Mouse (Mus musculus) mesoderm, embryonic 11.5 days (tissue): Measurements from ENCODE around the gene Whamm.
A peak's percentile ranks its signal among the peaks of the same experiment; 100 is the strongest.

Experiments
- DNase-seq: peaks from one replicate; pipeline ENCODE4 v3.0.0-alpha.2; 2012; ENCODE audit warnings: low read depth, low spot score

Gene Whamm

DNA sequence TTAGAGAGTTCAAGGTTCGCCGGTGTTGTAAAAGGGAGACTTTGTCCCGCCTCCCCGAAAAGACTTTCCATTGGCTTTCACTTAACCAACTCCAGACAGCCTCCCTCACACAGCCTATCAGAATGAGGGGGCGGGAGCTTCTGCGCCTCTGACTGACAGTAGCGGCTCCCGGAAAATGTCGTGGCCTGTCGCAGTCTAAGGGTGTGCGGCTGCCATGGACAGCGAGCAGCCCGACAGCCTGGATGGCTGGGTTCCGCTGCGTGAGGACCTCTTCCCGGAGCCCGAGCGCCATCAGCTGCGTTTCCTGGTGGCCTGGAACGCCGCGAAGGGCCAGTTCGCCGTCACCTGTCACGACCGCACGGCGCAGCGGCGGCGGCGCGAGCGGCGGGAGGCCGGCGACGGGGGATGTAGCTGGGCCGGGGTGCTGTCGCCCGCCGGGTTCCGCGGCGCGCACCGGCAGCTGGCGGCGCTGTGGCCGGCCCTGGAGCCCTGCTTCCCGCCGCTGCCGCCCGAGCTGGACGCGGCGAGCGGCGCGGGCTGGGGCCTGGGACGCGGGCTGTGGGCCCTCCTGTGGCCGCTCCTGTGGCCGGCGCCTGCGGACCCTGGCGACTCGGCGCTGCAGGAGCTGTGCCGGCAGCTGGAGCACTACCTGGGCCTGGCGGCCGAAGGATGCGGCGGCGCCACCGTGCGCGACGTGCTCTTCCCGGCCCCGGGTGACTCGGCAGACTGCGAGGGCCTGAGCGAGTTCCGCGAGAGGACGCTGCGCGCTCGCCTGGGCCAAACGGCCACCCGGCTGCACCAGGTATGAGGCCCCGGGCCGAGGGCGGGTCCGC, at the start of gene Whamm:
Gene Whamm (plus strand): TSS at position 159 of the 833 bp plus-strand sequence.
- peak; percentile 93 for DNase-seq

DNA sequence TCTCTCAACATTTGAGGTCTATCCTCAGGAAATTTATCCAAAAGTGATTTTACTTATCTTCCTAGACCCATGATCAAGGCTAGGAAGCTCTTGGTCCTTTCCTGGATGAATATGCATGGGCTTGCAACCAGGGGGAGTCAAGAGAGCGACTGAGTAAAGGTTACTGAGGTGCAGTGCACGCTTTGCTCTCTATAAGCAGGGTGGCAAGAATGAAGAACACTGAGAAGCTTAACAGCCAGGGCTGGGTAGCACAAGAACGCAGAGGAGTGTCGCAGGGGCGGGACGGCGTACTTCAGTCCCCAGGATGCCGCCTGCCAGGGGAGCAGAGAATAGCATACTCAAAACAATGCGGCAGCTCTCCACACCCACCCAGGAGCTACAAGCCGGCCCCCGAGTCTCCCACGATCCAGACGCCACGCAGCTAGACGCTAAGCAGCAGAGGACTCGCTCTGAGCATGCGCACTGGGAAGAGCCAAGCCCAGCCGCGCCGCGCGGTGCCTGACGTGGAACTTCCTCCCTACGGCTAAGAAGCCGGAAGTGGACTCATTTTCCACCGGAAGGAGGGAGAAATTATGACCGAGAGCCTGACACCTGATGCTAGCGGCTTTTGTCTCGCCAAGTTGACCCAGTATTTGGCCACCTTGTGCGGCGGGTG, 47.9 kb upstream of the Whamm start:
- peak; percentile 94 for DNase-seq

DNA sequence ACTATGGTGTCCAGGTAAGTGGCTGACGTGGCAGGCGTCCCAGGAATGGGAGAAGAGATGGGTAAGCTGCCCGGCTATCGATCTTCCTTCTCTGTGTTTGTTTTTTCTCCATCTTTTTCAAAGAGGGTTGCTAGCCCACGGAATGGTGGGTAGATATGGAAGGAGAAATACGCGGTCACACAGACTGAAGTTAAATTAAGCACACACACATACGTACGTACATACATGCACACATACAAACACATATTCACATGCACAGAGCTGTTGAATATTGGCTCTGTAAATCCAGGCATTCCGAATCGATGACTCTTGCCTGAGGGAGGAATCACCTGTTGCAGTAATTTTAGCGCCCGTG, 47.4 kb upstream of the Whamm start:
- no peak for DNase-seq

DNA sequence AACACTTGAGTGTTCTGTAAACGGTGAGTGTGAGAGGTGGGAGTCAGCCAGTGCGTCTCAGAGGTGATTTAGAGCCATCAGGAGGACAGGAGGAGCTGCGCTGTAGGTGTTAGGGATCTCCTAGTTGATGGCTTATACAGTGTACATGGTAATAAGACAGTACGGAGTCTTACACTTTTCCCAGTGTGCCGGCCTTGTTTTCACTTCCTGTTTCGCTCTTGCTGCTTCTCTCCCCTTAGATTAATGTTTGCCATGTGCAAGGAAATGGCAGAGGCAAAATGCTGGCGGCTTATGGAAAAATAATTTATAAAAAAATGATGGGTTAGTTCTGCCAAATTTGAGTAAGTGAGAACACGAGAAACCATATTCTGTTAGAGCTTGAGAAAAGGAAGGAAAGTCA, 42.1 kb upstream of the Whamm start:
- DNase-seq = no peak

DNA sequence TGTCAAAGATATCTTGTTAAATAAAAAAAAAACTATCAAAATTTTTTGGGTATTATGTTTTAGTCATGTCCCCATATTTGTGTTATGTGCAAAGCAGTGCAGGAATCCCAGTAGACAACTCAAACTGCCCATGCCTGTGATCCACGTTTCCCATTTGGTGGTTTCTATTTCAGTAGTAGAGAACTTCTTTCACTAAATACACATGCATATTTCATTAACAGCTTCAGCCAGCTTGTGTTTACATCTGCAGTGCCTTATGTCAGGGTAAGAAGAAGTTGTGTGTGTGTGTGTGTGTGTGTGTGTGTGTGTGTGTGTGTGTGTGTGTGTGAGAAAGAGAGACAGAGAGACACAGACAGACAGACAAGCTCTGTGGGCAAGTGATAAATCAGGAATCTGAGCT, 39.6 kb upstream of the Whamm start:
- DNase-seq = no peak

DNA sequence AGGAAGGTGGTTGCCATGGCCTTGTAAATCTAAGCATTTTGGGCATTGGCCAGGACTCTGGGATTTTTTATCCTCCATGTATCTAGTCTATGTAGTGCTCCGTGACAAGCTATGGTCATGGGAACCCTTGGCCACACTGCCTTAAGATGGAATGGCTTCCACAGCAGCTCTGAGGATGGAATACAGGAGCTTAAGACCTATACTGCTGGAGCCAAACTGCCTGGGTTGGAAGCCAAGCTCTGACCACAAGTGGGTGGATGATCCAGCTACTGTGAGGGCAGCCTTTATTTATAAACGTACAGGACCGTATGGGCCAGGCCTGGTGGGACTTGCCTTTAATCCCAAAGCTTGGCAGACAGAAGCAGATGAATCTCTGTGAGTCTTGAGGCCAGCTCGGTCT, 34.6 kb upstream of the Whamm start:
- no peak for DNase-seq

DNA sequence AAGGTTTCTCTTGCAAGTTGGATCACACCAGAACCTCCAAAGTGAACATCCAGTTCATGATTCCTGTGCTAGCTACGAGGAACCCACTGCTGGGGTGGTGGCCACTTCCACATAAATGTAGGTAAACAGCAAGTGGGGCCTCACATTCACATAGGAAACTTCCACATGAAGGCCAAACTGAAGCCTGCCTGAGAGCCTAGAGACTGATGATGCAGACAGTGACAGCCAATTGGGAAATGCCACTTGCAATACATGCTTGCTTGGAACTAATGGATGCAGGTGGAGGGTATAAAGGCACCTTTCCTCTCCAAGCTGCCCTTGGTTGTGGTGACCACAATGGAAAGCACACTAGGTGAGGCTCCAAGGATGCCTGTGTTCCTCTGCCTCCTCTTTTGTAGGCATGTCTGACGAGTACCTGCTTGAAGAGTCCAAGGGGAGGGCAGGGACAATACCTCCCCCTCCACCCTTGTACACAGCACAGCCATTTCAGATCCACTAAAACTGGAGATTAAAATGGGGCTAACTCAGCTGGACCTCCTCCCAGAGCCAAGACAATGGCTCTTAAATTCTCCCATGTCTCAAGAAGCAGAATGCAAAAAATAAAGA, 32.9 kb upstream of the Whamm start:
- DNase-seq = peak; percentile 27

DNA sequence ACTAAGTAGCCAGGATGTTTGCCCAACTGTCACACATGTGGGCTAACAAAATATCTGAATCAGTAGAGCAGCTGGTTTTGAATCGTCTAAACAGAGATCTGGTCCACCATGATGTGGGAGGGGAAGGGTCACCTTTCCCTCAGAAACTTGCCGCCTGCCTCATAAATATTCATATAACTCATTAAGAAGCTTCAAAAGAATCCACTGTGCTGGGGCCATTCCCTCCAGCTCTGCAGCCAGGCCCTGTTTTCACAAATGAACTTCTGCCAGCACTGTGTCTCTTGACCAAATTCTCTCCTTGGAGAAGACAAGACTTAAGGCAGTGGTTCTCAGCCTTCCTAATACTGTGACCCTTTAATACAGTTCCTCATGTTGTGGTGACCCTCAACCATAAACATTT, 31.5 kb upstream of the Whamm start:
- no peak for DNase-seq

DNA sequence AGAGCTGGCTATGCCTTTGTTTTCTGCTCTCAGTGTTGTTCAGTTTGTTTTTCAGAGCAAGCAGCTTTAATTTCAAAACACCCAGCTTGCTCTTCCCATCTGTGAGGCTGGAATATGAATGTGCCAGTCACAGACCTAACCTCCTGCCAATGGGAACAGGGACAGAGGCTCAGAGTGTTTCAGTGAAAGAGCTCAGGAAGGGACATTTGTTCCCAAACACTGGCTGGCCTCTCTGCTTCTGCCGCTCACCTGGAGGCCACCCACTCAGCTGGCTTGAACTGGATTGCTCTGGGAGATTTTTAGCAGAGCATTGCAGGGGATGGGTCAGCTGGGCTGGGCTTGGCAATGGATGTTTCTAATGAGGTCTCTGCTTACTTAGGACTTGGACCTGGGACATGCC, 30.1 kb upstream of the Whamm start:
- no peak for DNase-seq

DNA sequence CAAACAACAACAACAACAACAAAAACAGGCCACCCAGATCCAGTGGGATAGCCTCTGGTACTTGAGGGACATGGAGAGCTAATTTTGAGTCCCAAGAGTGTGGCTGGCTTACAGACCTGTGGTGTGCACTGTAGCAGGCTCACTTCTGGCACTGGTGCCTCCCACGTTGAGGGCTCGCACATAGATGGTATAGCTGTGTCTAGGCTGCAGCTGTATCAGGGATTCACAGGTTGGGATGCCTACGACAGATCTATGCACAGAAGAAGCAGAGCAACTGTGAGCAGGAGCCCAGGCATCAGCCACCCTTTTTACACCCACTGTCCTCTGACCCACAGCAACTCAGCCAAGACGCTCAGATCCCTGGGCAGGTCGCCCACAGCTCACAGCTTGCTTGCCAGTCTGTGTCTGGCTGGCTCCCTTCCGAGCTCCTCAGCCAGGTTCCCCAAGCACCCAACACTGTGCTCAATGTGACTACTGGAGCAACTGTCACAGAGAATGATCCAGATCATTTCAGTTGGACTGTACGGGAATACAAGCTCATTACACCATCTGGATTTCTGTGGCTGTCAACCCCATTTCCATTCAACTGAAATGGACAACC, 29.0 kb upstream of the Whamm start:
- no peak for DNase-seq

DNA sequence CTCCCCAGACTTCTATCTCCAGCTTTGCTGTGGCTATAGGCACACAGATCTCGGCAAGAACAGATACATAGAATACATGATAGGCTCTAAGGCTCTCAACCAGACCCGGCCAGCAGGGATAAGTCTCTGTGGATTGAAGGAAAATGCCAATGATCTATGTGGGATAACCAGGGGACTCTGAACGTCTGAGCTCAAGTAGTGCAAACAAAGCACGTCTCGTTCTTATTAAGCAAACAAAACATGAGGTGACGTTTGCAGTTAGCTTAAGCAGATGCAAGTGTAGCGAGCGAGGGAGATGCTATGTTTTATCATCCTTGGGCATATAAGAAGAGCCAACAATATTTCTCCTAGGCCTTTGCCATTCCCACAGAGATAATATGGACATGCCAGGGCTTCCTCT, 28.1 kb upstream of the Whamm start:
- DNase-seq = no peak

DNA sequence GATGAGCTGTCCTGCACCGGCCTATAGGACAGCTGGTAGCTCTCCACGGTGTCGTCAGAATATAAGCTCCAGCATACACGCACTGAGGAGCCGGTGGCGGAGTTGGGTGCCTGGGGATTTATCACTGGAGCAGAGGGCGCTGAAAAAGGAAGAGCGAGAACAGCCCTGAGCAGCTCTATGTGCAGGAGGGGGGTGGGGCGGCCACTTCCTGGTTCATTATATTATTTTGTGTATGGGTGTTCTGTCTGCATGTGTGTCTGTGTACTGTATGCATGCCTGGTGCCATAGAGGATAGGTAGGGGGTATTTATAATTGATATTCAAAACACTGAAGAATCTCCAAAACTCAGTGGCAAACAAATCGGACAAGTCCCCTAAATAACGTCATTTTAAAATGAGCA, 22.2 kb upstream of the Whamm start:
- DNase-seq = no peak

DNA sequence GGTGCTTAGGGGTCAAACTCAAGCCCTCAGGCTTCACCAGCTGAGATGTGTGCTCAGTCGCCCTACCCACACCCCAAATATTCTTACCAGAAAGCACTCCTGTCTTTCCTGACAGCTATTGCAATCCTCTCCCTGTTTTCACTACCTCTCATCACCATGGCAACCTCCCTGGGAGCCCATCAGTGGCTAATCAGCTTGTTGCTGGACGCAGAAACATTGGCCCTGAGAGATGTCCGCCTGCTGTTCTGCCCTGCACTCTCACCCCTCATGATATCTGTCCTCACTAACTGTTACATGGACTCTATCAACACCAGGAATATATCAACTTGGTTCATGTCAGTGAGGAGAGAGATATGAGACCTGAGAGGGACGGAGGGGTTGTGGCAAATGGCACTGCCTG, 17.5 kb upstream of the Whamm start:
- no peak for DNase-seq

DNA sequence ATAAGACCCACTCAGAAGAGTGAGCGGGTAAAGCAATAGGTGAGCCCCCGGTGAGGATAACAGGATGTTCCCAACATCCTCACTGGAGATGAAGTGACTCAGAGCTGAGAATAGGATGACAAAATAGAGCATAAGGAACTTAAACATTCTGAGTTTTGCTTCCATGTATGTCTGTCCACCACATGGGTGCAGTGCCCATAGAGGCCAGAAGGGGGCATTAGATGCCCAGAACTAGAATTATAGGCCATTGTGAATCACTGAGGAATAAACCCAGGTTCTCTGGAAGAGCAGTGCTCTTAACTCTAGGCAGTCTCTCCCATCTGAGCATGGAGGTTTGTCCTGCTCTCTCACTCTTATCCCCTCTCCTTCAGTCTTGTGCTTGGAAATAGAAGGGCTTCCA, 16.7 kb upstream of the Whamm start:
- DNase-seq = peak; percentile 44

DNA sequence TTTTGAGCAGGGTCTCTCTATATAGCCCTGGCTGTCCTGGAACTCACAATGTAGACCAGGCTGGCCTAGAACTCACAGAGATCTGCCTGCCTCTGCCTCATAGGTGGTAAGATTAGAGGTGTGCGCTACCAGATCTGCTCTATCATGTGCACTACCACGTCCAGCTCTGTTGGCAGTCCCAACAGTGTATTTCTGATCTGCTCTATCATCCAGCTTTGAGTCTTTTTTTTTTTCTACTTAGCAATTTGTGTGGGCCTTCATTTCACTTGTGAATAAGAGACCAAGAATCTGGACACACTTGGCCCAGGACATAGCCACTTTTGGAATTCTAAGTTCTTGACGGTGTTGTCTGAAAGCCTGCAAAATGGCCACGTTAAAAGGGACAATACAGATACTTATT, 14.2 kb upstream of the Whamm start:
- no peak for DNase-seq

DNA sequence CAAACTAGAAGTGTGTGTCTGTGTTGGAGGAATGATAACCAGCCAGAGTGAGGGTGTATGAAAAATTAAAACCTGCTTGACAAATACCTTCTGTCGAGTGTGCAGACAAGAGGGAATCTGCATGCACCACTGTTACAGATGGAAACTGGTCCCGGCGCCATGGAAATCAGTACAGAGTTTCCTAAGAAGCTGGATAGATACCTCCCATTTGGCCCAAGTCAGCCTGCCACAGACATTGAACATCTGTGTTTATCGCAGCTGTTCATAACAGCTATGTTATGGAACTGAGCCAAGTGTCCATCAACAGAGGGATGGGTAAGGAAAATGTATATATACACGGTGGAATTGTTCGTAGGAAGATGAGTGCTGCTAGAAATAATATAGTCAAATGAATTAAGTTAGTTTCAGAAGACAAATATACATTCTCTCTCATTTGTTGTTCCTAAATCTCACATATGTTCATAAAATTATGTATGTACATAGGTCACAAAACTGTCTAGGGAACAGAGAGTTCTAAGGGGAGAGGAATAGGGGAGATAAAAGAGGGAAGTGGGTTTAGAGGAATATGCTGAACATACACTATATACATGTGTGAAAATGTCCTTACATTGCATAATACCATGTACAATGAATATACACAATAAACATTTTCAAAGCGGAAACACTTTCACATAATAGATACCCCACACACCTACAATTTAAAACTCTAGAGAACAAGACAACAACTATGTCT, 13.6 kb upstream of the Whamm start:
- DNase-seq = no peak

DNA sequence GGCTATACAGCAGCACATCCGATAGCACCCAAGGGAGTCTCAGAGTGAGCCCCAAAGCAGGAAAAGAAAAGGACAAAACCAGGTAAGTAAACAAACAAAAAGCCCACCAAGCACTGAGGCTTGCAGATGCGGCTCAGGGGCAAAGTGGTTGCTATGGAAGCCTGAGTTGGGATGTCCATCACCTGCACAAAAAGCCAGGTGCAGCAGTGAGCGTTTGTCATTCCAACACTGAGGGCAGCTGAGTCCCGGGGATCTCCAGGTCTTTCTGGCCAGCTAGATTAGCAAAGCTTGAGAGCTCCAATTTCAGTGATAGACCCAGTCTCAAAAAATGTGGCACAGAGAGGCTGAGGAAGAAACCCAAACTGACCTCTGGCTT, 13.1 kb upstream of the Whamm start:
- DNase-seq = no peak

DNA sequence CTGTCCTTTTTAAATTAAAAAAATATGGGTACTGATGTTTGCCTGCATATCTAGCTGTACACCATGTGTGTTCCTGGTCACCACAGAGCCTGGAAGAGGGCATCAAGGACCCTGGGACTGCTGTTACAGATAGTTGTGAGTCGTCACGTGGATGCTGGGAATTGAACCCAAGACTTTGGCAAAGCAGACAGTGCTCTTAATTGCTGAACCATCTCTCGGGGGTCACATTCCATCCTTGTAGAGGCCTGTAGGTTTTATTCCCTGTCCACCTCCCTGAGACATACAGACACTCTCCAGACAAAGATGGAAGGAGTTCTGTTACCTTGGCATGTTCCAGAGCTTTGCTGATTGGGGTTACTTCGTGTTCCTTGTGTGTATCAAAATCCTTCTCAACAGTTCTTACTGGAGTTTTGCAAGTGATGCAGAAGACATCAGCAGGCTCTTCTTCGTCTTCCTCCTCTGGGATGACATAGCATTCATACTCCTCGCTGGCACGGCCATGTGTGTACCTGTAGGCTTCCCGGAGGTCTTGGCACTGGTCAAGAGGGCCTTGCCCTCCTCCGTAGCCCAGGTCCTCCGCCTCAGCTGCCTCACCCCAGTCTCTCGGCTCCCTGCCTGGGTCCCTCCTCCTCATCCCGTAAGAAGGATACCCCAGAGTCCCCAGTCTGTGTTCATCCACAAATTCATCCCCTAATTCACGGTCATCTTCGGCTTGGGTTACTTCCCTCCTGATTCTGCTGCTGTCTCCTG, 11.7 kb upstream of the Whamm start:
- DNase-seq = no peak

DNA sequence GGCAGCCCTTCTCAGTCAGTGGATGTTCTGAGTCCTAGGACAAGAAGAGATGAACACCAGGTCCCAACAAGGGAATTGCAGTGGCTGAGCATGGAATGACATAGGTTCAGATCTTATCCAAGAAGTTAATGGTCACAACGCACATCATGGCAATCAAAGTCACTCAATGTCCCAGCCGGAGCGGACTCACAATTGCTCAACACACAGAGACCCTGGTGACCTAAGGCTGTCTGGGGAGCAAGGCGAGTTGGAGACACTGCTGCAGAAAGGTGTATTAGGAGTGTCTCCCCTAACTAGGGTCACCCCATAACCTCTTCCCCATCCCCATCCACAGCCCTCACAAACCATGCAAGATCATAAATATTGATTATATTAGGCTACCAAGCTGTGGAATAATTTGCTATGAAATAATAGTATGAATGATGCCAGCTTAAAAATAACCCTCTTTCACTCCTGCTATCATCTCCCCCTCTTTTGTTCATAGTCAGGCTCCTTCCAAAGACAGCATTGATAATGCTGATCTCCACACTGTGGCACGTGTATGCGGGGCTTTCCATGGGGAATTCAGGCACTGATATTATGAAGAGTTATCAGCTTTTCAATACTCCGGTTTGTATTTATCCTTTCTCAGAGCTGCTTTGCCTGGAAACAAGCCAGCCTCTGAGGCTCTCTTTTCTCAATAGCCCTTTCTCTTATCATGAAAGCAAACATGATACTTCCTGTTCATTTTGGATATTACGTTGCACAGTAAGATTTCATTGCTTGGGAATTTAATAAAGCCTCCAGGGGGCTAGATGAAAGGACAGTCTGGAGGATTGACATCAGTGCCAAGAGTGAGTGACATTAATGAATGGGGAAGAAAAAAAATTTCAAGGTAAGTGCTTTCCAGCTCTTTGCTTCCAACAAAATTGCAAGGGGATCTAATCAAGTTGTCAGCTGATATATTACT, 10.7 kb upstream of the Whamm start:
- DNase-seq = no peak

DNA sequence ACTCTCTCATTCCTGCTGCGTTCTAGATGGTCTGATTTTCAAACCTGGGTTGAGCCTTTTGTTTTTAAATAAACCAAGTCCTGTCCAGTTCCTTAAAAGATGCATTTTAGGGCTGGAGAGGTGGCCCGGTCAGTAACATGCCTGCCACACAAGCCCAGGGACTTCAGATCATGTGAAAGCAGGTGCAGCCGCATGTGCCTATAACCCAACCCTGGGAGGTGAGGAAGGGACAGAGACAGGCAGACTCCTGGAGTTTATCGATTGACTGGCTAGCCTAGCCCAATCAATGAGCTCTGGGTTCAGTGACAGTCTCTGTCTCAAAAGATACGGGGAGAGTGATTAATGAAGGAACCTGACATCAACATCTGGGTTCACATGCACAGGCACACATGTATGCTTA, 9.9 kb upstream of the Whamm start:
- no peak for DNase-seq
